Mouse (Mus musculus) cerebellum, adult 2 months (tissue): ENCODE data around the gene Cltc.

Experiments
- CTCF ChIP-seq: fragments of 200-500 bp; IDR thresholded peaks from 2 replicates; pipeline ENCODE4 v1.5.1; 2011; ENCODE audit warnings: low read depth, mild to moderate bottlenecking, control low read depth, low read length, moderate library complexity, borderline replicate concordance; ENCODE audit not compliant: insufficient read depth
- POLR2A ChIP-seq: fragments of 200-500 bp; IDR thresholded peaks from 2 replicates; pipeline ENCODE4 v1.6.1; 2011; ENCODE audit warnings: low read length, control low read depth, borderline replicate concordance; ENCODE audit not compliant: insufficient read depth

DNA sequence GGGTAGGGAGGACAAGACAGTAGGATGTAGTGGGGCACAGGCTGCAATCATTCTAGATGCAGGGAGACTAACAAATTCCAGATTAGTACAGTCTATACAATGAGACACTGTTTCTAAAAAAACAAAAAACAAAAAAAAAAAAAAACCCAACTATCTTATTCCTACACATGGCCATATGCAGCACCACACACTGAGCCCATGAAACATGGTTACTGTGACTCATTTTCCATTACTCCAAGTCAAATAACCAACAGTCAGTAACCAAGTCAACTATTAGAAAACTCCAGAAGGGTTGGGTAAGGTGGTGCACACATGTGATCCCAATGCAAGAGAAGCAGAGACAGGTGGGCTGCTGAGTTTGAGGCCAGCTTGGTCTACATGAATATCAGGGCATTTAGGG lies 5.0 kb downstream of the Cltc start:
- TF ChIP-seq CTCF: no peak
- TF ChIP-seq POLR2A: no peak
